Mouse (Mus musculus) midbrain, embryonic 13.5 days (tissue): ENCODE data around the gene Cog7. TPM values are rescaled to one million over a fixed set of nuclear protein-coding genes. Genes with fewer than 3 reads are reported as not detected.

Experiments used
- ATAC-seq: fragments of 200-750 bp; cut with Nextera tagmentation; 2 replicates; pipeline ENCODE4 v1.8.0; 2017; ENCODE audit warnings: mild to moderate bottlenecking, moderate TSS enrichment, moderate library complexity
- H3K27ac ChIP-seq: fragments of 300-500 bp; sonication (generic); 2 replicates; pipeline ENCODE4 v1.5.1; 2015; ENCODE audit warnings: inconsistent platforms, mild to moderate bottlenecking, moderate library complexity
- H3K27me3 ChIP-seq: fragments of 300-500 bp; sonication (generic); 2 replicates; pipeline ENCODE4 v1.6.1; 2015; ENCODE audit warnings: mild to moderate bottlenecking, inconsistent platforms
- H3K36me3 ChIP-seq: fragments of 300-500 bp; sonication (generic); 2 replicates; pipeline ENCODE4 v1.6.1; 2015; ENCODE audit warnings: mild to moderate bottlenecking, inconsistent platforms
- H3K4me1 ChIP-seq: fragments of 300-500 bp; sonication (generic); replicated peaks from 2 replicates; pipeline ENCODE4 v1.6.1; 2015; ENCODE audit warnings: inconsistent platforms
- H3K4me2 ChIP-seq: fragments of 300-500 bp; sonication (generic); replicated peaks from 2 replicates; pipeline ENCODE4 v1.6.1; 2015; ENCODE audit warnings: moderate library complexity, mild to moderate bottlenecking, inconsistent platforms
- H3K4me3 ChIP-seq: fragments of 300-500 bp; sonication (generic); replicated peaks from 2 replicates; pipeline ENCODE4 v1.5.1; 2015; ENCODE audit warnings: mild to moderate bottlenecking, inconsistent platforms
- H3K9ac ChIP-seq: fragments of 300-500 bp; sonication (generic); replicated peaks from 2 replicates; pipeline ENCODE4 v1.6.1; 2015; ENCODE audit warnings: mild to moderate bottlenecking, inconsistent platforms
- H3K9me3 ChIP-seq: fragments of 300-500 bp; sonication (generic); 2 replicates; pipeline ENCODE4 v1.6.1; 2016; ENCODE audit warnings: mild to moderate bottlenecking, inconsistent platforms
- WGBS: fragments of 180-500 bp; shearing (Covaris S2); methylation state at CpG from one replicate; pipeline ENCODE4 v1.1.7; 2015; 5-methylcytosine and 5-hydroxymethylcytosine counted together
- polyA plus RNA-seq: library from polyadenylated mRNA; unstranded; fragments of >200 nt; fragmentation: Nextera tagmentation; extraction: Ambion mirVana; gene quantifications from 2 replicates; pipeline ENCODE4 v1.2.1, GENCODE M21; 2015

The Cog7 gene
- polyA plus RNA-seq, 1 experiment from 2014 or later, result 20.6 TPM

- H3K4me1 ChIP-seq, result peaks cover 3% of the 10 kb centered on the region
- no peaks in the 10 kb centered on the region for H3K27me3 ChIP-seq
- no peak overlapping the region for H3K27ac ChIP-seq
- 54% methylated on average over 4 of the region's 4 CpGs for WGBS
- H3K36me3 ChIP-seq, result peaks cover 31% of the 10 kb centered on the region
- no peak for ATAC-seq
- H3K4me2 ChIP-seq, result no peak overlapping the region
- H3K9ac ChIP-seq, result no peak overlapping the region
- no peaks in the 10 kb centered on the region for H3K9me3 ChIP-seq
- no peak overlapping the region for H3K4me3 ChIP-seq
Measured at GRCm38 (mm10) chr7:121975031-121975430, 6.5 kb downstream of the Cog7 start.

DNA sequence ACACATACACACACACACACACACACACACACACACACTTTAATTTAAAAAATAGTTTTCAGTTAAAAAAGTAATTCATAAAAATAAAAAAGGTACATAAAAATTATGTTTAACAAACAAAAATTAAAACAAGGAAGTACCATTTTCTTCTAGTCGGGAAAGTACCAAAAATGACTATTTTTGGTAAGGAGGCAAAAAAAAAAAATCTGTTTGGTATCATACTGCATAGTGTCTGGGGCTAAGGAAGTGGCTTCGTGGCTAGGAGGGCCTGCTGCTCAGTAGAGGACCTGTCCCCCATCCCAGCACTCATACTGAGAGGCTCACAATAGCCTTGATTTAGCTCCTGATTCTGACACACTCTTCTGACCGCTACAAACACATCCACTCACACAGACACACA lies 9.8 kb downstream of the Cog7 start:
- no peak overlapping the region for H3K4me3 ChIP-seq
- H3K4me1 ChIP-seq, result no peaks in the 10 kb centered on the region
- H3K9me3 ChIP-seq, result no peaks in the 10 kb centered on the region
- H3K27me3 ChIP-seq, result no peaks in the 10 kb centered on the region
- H3K36me3 ChIP-seq, result peaks cover 38% of the 10 kb centered on the region
- no peak overlapping the region for H3K27ac ChIP-seq
- no peak overlapping the region for H3K9ac ChIP-seq
- ATAC-seq, result no peak
- 86% methylated on average over 3 of the region's 3 CpGs for WGBS
- no peak overlapping the region for H3K4me2 ChIP-seq

- Histone ChIP-seq H3K36me3 (peaks cover 44% of the 10 kb centered on the region), H3K4me3 (no peak overlapping the region), H3K9ac (no peak overlapping the region), H3K27ac (no peak overlapping the region), H3K4me1 (no peaks in the 10 kb centered on the region), H3K4me2 (no peak overlapping the region), H3K27me3 (no peaks in the 10 kb centered on the region), H3K9me3 (no peaks in the 10 kb centered on the region)
- 92% methylated on average over 9 of the region's 9 CpGs for WGBS
- ATAC-seq, result no peak
Measured at GRCm38 (mm10) chr7:121970250-121970649, 11.3 kb downstream of the Cog7 start.

- Histone ChIP-seq H3K9ac (no peak overlapping the region), H3K4me3 (no peak overlapping the region), H3K4me1 (no peaks in the 10 kb centered on the region), H3K9me3 (no peaks in the 10 kb centered on the region), H3K4me2 (no peak overlapping the region), H3K27me3 (no peaks in the 10 kb centered on the region), H3K36me3 (peaks cover 47% of the 10 kb centered on the region), H3K27ac (no peak overlapping the region)
- no peak for ATAC-seq
- 91% methylated on average over 9 of the region's 9 CpGs for WGBS
Measured at GRCm38 (mm10) chr7:121968816-121969215, 12.7 kb downstream of the Cog7 start.

GRCm38 (mm10) chr7:121968242-121968641 lies 13.3 kb downstream of the Cog7 start:
- no peaks in the 10 kb centered on the region for H3K9me3 ChIP-seq
- peaks cover 45% of the 10 kb centered on the region for H3K36me3 ChIP-seq
- 92% methylated on average over 8 of the region's 8 CpGs for WGBS
- no peaks in the 10 kb centered on the region for H3K4me1 ChIP-seq
- no peaks in the 10 kb centered on the region for H3K27me3 ChIP-seq
- no peak overlapping the region for H3K4me3 ChIP-seq
- H3K27ac ChIP-seq, result no peak overlapping the region
- ATAC-seq, result no peak
- H3K4me2 ChIP-seq, result no peak overlapping the region
- H3K9ac ChIP-seq, result no peak overlapping the region

DNA sequence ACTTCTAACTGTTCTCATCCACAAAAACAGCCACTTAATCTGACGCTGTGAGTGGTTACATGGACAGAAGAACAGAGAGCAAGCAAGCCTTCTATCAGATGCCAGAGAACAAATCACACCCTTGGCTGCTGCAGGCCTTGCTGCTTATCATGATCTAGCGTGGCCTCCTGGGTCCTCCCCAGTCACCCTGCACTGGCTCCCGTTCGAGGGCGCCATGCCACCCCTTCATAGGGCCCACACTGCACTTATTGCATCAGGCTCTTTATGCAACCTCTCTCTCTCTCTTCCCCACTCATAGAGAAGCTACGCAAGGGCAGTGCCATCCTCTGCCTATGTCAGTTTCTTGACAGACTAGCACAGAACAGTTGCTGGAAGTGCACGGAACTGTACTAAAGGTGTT lies 15.3 kb downstream of the Cog7 start:
- Histone ChIP-seq H3K4me2 (no peak overlapping the region), H3K9ac (no peak overlapping the region), H3K9me3 (no peaks in the 10 kb centered on the region), H3K27ac (no peak overlapping the region), H3K4me1 (no peaks in the 10 kb centered on the region), H3K4me3 (no peak overlapping the region), H3K36me3 (peaks cover 52% of the 10 kb centered on the region), H3K27me3 (no peaks in the 10 kb centered on the region)
- 94% methylated on average over 7 of the region's 7 CpGs for WGBS
- no peak for ATAC-seq

- H3K9me3 ChIP-seq, result no peaks in the 10 kb centered on the region
- H3K27me3 ChIP-seq, result no peaks in the 10 kb centered on the region
- H3K27ac ChIP-seq, result no peak overlapping the region
- 68% methylated on average over 6 of the region's 6 CpGs for WGBS
- H3K4me2 ChIP-seq, result no peak overlapping the region
- no peak overlapping the region for H3K9ac ChIP-seq
- H3K4me1 ChIP-seq, result no peaks in the 10 kb centered on the region
- H3K36me3 ChIP-seq, result peaks cover 42% of the 10 kb centered on the region
- no peak for ATAC-seq
- H3K4me3 ChIP-seq, result no peak overlapping the region
Measured at GRCm38 (mm10) chr7:121963883-121964398, 17.6 kb downstream of the Cog7 start.

- no peak overlapping the region for H3K27ac ChIP-seq
- no peak for ATAC-seq
- H3K27me3 ChIP-seq, result no peaks in the 10 kb centered on the region
- 82% methylated on average over 3 of the region's 3 CpGs for WGBS
- H3K4me1 ChIP-seq, result no peaks in the 10 kb centered on the region
- no peak overlapping the region for H3K4me2 ChIP-seq
- H3K36me3 ChIP-seq, result peaks cover 35% of the 10 kb centered on the region
- no peak overlapping the region for H3K9ac ChIP-seq
- H3K9me3 ChIP-seq, result no peaks in the 10 kb centered on the region
- no peak overlapping the region for H3K4me3 ChIP-seq
Measured at GRCm38 (mm10) chr7:121962571-121962959, 18.9 kb downstream of the Cog7 start.

- Histone ChIP-seq H3K9me3 (no peaks in the 10 kb centered on the region), H3K27ac (no peak overlapping the region), H3K36me3 (peaks cover 35% of the 10 kb centered on the region), H3K4me1 (no peaks in the 10 kb centered on the region), H3K27me3 (no peaks in the 10 kb centered on the region), H3K4me2 (no peak overlapping the region), H3K9ac (no peak overlapping the region), H3K4me3 (no peak overlapping the region)
- WGBS, result 92% methylated on average over 7 of the region's 7 CpGs
- ATAC-seq, result no peak
Measured at GRCm38 (mm10) chr7:121961913-121962570, 19.5 kb downstream of the Cog7 start.

DNA sequence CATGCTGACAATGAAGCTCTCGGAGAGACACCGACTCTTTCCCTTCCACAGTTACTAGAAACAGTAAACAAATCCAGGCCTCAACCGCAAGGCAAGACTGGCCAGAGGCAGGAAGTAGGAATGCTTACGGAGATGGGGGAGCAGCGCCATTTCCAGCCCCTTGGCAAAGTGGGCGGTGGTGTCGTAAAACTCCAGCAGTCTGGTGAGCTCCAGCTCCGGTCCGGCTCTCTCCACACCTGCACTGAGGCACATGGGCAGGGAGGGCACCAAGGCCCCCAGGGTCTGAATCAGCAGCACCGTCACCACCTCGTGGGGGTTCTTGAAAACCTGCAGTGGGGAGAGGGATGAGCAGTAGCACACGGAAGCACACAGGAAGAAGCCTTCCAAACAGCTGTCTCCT lies 25.7 kb downstream of the Cog7 start:
- H3K4me2 ChIP-seq, result no peak overlapping the region
- no peaks in the 10 kb centered on the region for H3K4me1 ChIP-seq
- WGBS, result 93% methylated on average over 12 of the region's 12 CpGs
- no peak for ATAC-seq
- H3K9me3 ChIP-seq, result no peaks in the 10 kb centered on the region
- H3K27ac ChIP-seq, result no peak overlapping the region
- H3K9ac ChIP-seq, result no peak overlapping the region
- no peaks in the 10 kb centered on the region for H3K27me3 ChIP-seq
- H3K36me3 ChIP-seq, result peaks cover 25% of the 10 kb centered on the region
- no peak overlapping the region for H3K4me3 ChIP-seq

GRCm38 (mm10) chr7:121954891-121955669 lies 26.4 kb downstream of the Cog7 start:
- peaks cover 29% of the 10 kb centered on the region for H3K36me3 ChIP-seq
- H3K4me1 ChIP-seq, result no peaks in the 10 kb centered on the region
- no peak for ATAC-seq
- no peak overlapping the region for H3K4me3 ChIP-seq
- H3K9me3 ChIP-seq, result no peaks in the 10 kb centered on the region
- H3K9ac ChIP-seq, result no peak overlapping the region
- WGBS, result 95% methylated on average over 11 of the region's 11 CpGs
- no peak overlapping the region for H3K4me2 ChIP-seq
- H3K27me3 ChIP-seq, result no peaks in the 10 kb centered on the region
- no peak overlapping the region for H3K27ac ChIP-seq

DNA sequence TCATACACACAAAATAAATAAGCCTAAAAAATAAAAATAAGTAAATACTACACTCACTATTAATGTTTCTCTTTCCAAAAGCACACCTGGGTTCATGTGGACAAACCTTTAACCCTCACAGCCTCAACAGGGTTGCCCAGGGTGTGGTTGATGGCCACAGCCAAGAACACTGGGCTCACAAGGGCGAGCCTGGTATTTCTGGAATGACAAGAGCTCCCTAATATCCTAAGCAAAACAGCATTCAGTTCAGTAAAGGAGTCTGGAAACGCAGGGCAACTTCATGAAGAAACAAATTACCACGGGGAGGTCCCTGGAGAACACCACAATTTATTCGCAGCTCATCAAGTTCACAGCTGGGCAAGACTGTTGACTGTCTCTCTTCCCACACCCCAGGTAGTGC lies 34.0 kb downstream of the Cog7 start:
- H3K9me3 ChIP-seq, result no peaks in the 10 kb centered on the region
- WGBS, result 80% methylated on average over 4 of the region's 4 CpGs
- H3K27me3 ChIP-seq, result no peaks in the 10 kb centered on the region
- ATAC-seq, result no peak
- H3K4me3 ChIP-seq, result no peak overlapping the region
- H3K36me3 ChIP-seq, result peaks cover 32% of the 10 kb centered on the region
- no peak overlapping the region for H3K27ac ChIP-seq
- H3K4me1 ChIP-seq, result no peaks in the 10 kb centered on the region
- H3K9ac ChIP-seq, result no peak overlapping the region
- no peak overlapping the region for H3K4me2 ChIP-seq
